ENCODE assay signal across 12 mouse cellular contexts in the genomic region with DNA sequence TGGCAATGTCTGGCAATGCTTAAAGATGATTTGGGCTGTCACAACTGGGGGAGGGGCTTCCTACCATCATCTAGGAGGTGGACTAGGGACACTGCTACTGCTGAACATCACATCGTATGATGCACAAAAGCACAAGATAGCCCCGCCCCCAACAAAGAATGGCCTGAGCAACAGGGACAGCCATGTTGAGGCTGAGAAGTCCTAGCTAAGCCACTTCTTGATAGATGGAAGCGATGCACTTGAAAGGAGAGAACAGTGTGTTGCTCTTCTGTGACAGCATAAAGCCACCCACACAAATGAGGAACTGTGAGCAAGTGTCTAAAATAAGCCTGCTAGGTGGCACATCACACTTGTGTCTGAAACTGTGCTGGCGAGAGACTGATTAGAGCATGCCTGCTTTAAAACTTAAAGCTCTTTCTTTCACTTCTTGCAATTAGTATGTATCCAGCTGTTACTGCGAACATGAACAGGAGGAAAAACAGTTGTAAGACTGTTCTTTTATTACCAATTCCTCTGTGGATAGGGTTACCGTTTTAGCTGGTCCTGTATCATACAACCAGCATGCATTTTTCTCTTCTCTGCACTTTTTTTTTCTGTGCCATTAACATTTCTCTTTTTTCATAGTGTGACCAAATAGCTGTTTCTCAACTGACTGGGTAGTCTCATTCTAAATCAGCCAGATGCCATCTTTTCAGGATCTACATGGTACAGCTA.
DNase-seq lines count a peak whose midpoint lies in the region; ATAC-seq and TF ChIP-seq lines count a peak whose summit lies in the region.
"Had no signal": no experiment of that assay in that cellular context is flagged by ENCODE, and none has a peak within 500 bp of the region (broad histone marks: within the 10 kb centered on the region; RNA-seq: fewer than 3 reads in every experiment).

No protein-coding gene starts in this region.

- H3K27me3 ChIP-seq in midbrain, embryonic 13.5 days: peaks cover 52% of the 10 kb centered on the region

- H3K9ac ChIP-seq in midbrain, embryonic 13.5 days (replicated peaks): no peak overlapping the region
- H3K9ac ChIP-seq: heart, embryonic 13.5 days; lung, embryonic 15.5 days had no signal

- no peak for TF ChIP-seq CTCF in brain, embryonic 14.5 days (IDR thresholded peaks at IDR 0.05; ENCODE audit: borderline replicate concordance, extremely low read depth, insufficient read depth, insufficient read length)

- H3K36me3 ChIP-seq in midbrain, embryonic 13.5 days: 0 out of 2 replicates have a peak, but pooled peaks cover 7% of the 10 kb centered on the region
- H3K36me3 ChIP-seq: heart, embryonic 13.5 days; lung, embryonic 15.5 days had no signal

- no peak overlapping the region for H3K4me3 ChIP-seq in midbrain, embryonic 13.5 days (replicated peaks)
- H3K4me3 ChIP-seq: heart, embryonic 13.5 days; lung, embryonic 15.5 days had no signal

- H3K4me2 ChIP-seq in midbrain, embryonic 13.5 days (replicated peaks): no peak overlapping the region
- H3K4me2 ChIP-seq: heart, embryonic 13.5 days; lung, embryonic 15.5 days had no signal

- DNase-seq in layer of hippocampus, adult 11-12 months (ENCODE audit: low spot score): peak; percentile 11
- no peak for DNase-seq in layer of hippocampus, postnatal 36 days
- peak; percentile 69 for DNase-seq in brain, embryonic 14.5 days (ENCODE audit: low read depth)
- DNase-seq in frontal cortex, postnatal 14 days (ENCODE audit: low spot score in 2 of 2): peak; percentile 10 to 16
- peak; percentile 52 for DNase-seq in retina, postnatal 1 day
- no peak for DNase-seq in heart, adult 9 months (ENCODE audit: low spot score in 2 of 2)
- DNase-seq in cerebellum, adult 8-10 months: no peak
- DNase-seq: kidney, adult 11 months had no signal

- no peak for ATAC-seq in midbrain, embryonic 13.5 days
- ATAC-seq: CD4-positive, CD25-positive, alpha-beta regulatory T cell, adult 4 months had no signal

- H3K27ac ChIP-seq in midbrain, embryonic 13.5 days: no peak overlapping the region
- H3K27ac ChIP-seq: heart, embryonic 13.5 days; lung, embryonic 15.5 days had no signal

- no peaks in the 10 kb centered on the region for H3K9me3 ChIP-seq in midbrain, embryonic 13.5 days
- H3K9me3 ChIP-seq: heart, embryonic 13.5 days; lung, embryonic 15.5 days had no signal

- 77% methylated on average over 6 of the region's 6 CpGs for WGBS in midbrain, embryonic 13.5 days

- H3K4me1 ChIP-seq in midbrain, embryonic 13.5 days (replicated peaks): peaks cover 7% of the 10 kb centered on the region
- H3K4me1 ChIP-seq: heart, embryonic 13.5 days; lung, embryonic 15.5 days had no signal

- TF ChIP-seq POLR2A in brain, embryonic 14.5 days (IDR thresholded peaks at IDR 0.05; ENCODE audit: borderline replicate concordance, extremely low read depth, insufficient read depth, insufficient read length, poor library complexity, severe bottlenecking): no peak

Comparison
In these comparisons a context has a peak if more than half of its experiments do, and no peak if none do; other contexts are left out.
1. DNase-seq: peak in layer of hippocampus, adult 11-12 months (single experiment), brain, embryonic 14.5 days (single experiment), frontal cortex, postnatal 14 days (2 of 2) and retina, postnatal 1 day (single experiment); none in layer of hippocampus, postnatal 36 days (0 of 2), heart, adult 9 months (0 of 2) and cerebellum, adult 8-10 months (single experiment).